Mouse (Mus musculus) CH12.LX (cell line): ENCODE data around the gene Mep1a. TPM values are rescaled to one million over a fixed set of nuclear protein-coding genes. Genes with fewer than 3 reads are reported as not detected.

Source experiments
- DNase-seq: peaks from one replicate; pipeline ENCODE4 v3.0.0-alpha.2; 2013; ENCODE audit errors: extremely low read depth
- H3K27ac ChIP-seq: 2 replicates; pipeline ENCODE4 v1.5.1; 2012; ENCODE audit warnings: low read depth, mild to moderate bottlenecking, control low read depth, moderate library complexity; ENCODE audit not compliant: insufficient read depth
- H3K27me3 ChIP-seq: replicated peaks from 2 replicates; pipeline ENCODE3; 2012; ENCODE audit warnings: inconsistent platforms
- H3K36me3 ChIP-seq, 2 experiments: replicated peaks in 1 of 2; 2 replicates each; pipeline versions ENCODE3 to v1.6.1; 2012; ENCODE audit warnings: inconsistent platforms in 1 of 2, low read length in 1 of 2, mild to moderate bottlenecking in 1 of 2, mixed read lengths in 1 of 2, moderate library complexity in 1 of 2; ENCODE audit not compliant: control insufficient read depth in 1 of 2, insufficient read depth in 1 of 2
- H3K4me1 ChIP-seq, 2 experiments: 2 replicates each; pipeline ENCODE4 v1.6.1; 2012; ENCODE audit warnings: inconsistent platforms in 1 of 2, moderate library complexity in 1 of 2; ENCODE audit not compliant: insufficient read depth in 2 of 2, control insufficient read depth in 1 of 2
- H3K4me2 ChIP-seq: 2 replicates; pipeline ENCODE4 v1.6.1; 2012; ENCODE audit warnings: low read depth, mild to moderate bottlenecking, control low read depth; ENCODE audit not compliant: poor library complexity, insufficient read depth, severe bottlenecking
- H3K4me3 ChIP-seq, 3 experiments: fragments of 150-350 bp in 1 of 3; sonication (generic) in 1 of 3; replicated peaks in 1 of 3; 2 replicates each; pipeline versions ENCODE3 to v1.5.1; 2011 to 2012; ENCODE audit warnings: low read depth in 2 of 3, low read length in 2 of 3, mild to moderate bottlenecking in 2 of 3, moderate library complexity in 2 of 3, control low read depth in 1 of 3, improper control_type of control experiment in 1 of 3, inconsistent platforms in 1 of 3, mixed read lengths in 1 of 3; ENCODE audit not compliant: poor library complexity in 1 of 3
- H3K79me2 ChIP-seq: replicated peaks from 2 replicates; pipeline ENCODE4 v1.6.1; 2012; ENCODE audit warnings: mild to moderate bottlenecking, moderate library complexity; ENCODE audit not compliant: control insufficient read depth, poor library complexity, insufficient read depth, severe bottlenecking; ENCODE audit errors: extremely low read depth
- H3K9ac ChIP-seq: 2 replicates; pipeline ENCODE4 v1.6.1; 2012; ENCODE audit warnings: low read depth, mild to moderate bottlenecking, control low read depth, moderate library complexity; ENCODE audit not compliant: insufficient read depth
- H3K9me3 ChIP-seq: replicated peaks from 2 replicates; pipeline ENCODE3; 2012; ENCODE audit warnings: low read length, inconsistent platforms, mixed read lengths
- BHLHE40 ChIP-seq: IDR thresholded peaks from 2 replicates; pipeline ENCODE4 v1.6.1; 2011; ENCODE audit warnings: mild to moderate bottlenecking, low read depth, low read length, improper control_type of control experiment
- CHD2 ChIP-seq: IDR thresholded peaks from 2 replicates; pipeline ENCODE4 v1.6.1; 2011; ENCODE audit warnings: low read length, improper control_type of control experiment
- CTCF ChIP-seq, 2 experiments: IDR thresholded peaks in 1 of 2; conservative IDR thresholded peaks in 1 of 2; 2 replicates each; pipeline ENCODE4 v1.5.1; 2011 to 2012; ENCODE audit warnings: low read depth in 2 of 2, low read length in 2 of 2, improper control_type of control experiment in 1 of 2, inconsistent platforms in 1 of 2, mild to moderate bottlenecking in 1 of 2, moderate library complexity in 1 of 2
- ELF1 ChIP-seq: IDR thresholded peaks from 2 replicates; pipeline ENCODE4 v1.6.1; 2014; ENCODE audit warnings: low read depth, mild to moderate bottlenecking, inconsistent platforms, low read length, improper control_type of control experiment
- EP300 ChIP-seq: IDR thresholded peaks from 2 replicates; pipeline ENCODE4 v1.6.1; 2011; ENCODE audit warnings: low read length, improper control_type of control experiment
- HCFC1 ChIP-seq: IDR thresholded peaks from 2 replicates; pipeline ENCODE4 v1.6.1; 2012; ENCODE audit warnings: low read depth, mild to moderate bottlenecking, inconsistent platforms, low read length, improper control_type of control experiment
- IRF4 ChIP-seq: IDR thresholded peaks from 2 replicates; pipeline ENCODE4 v1.6.1; 2014; ENCODE audit warnings: low read depth, mild to moderate bottlenecking, inconsistent platforms, low read length, improper control_type of control experiment
- JUN ChIP-seq: IDR thresholded peaks from 2 replicates; pipeline ENCODE4 v1.6.1; 2011; ENCODE audit warnings: low read depth, mild to moderate bottlenecking, low read length, improper control_type of control experiment, moderate library complexity; ENCODE audit not compliant: insufficient read depth
- KAT2A ChIP-seq: IDR thresholded peaks from 2 replicates; pipeline ENCODE4 v1.6.1; 2012; ENCODE audit warnings: low read length, improper control_type of control experiment, inconsistent platforms; ENCODE audit not compliant: insufficient replicate concordance
- MAFK ChIP-seq: IDR thresholded peaks from 2 replicates; pipeline ENCODE4 v1.6.1; 2011; ENCODE audit warnings: low read length, improper control_type of control experiment; ENCODE audit not compliant: insufficient replicate concordance
- MXI1 ChIP-seq: IDR thresholded peaks from 2 replicates; pipeline ENCODE4 v1.6.1; 2011; ENCODE audit warnings: mild to moderate bottlenecking, low read depth, low read length, improper control_type of control experiment
- MYC ChIP-seq: IDR thresholded peaks from 2 replicates; pipeline ENCODE4 v1.6.1; 2011; ENCODE audit warnings: low read depth, mild to moderate bottlenecking, improper control_type of control experiment, low read length
- NELFE ChIP-seq: IDR thresholded peaks from 2 replicates; pipeline ENCODE4 v1.6.1; 2011; ENCODE audit warnings: low read depth, low read length, improper control_type of control experiment
- NRF1 ChIP-seq: IDR thresholded peaks from 2 replicates; pipeline ENCODE4 v1.6.1; 2014; ENCODE audit warnings: low read depth, mild to moderate bottlenecking, inconsistent platforms, low read length, improper control_type of control experiment, moderate library complexity
- POLR2A ChIP-seq: IDR thresholded peaks from 2 replicates; pipeline ENCODE4 v1.6.1; 2011; ENCODE audit warnings: low read depth, mild to moderate bottlenecking, improper control_type of control experiment, low read length
- POLR2AphosphoS2 ChIP-seq: IDR thresholded peaks from 2 replicates; pipeline ENCODE4 v1.6.1; 2011; ENCODE audit warnings: low read depth, low read length, improper control_type of control experiment
- RAD21 ChIP-seq: IDR thresholded peaks from 2 replicates; pipeline ENCODE4 v1.6.1; 2011; ENCODE audit warnings: low read depth, mild to moderate bottlenecking, low read length, improper control_type of control experiment, moderate library complexity
- RCOR1 ChIP-seq: conservative IDR thresholded peaks from 2 replicates; pipeline ENCODE4 v1.6.1; 2012; ENCODE audit warnings: low read depth, mild to moderate bottlenecking, inconsistent platforms, low read length, improper control_type of control experiment
- SMC3 ChIP-seq: IDR thresholded peaks from 2 replicates; pipeline ENCODE4 v1.6.1; 2011; ENCODE audit warnings: low read depth, low read length, improper control_type of control experiment
- TCF12 ChIP-seq: IDR thresholded peaks from 2 replicates; pipeline ENCODE4 v1.6.1; 2014; ENCODE audit warnings: low read depth, mild to moderate bottlenecking, inconsistent platforms, low read length, improper control_type of control experiment
- UBTF ChIP-seq: IDR thresholded peaks from 2 replicates; pipeline ENCODE4 v1.6.1; 2012; ENCODE audit warnings: low read depth, mild to moderate bottlenecking, inconsistent platforms, low read length, improper control_type of control experiment, moderate library complexity
- ZC3H11A ChIP-seq: IDR thresholded peaks from 2 replicates; pipeline ENCODE4 v1.6.1; 2012; ENCODE audit warnings: low read depth, mild to moderate bottlenecking, inconsistent platforms, low read length, improper control_type of control experiment
- ZKSCAN1 ChIP-seq: IDR thresholded peaks from 2 replicates; pipeline ENCODE4 v1.6.1; 2012; ENCODE audit warnings: low read depth, inconsistent platforms, low read length, improper control_type of control experiment, borderline replicate concordance
- ZNF384 ChIP-seq: IDR thresholded peaks from 2 replicates; pipeline ENCODE4 v1.6.1; 2012; ENCODE audit warnings: low read depth, low read length, improper control_type of control experiment, inconsistent platforms
- dilution Hi-C: fragments of 300-500 bp; cut with MboI; formaldehyde crosslinking; loops from 2 replicates; pipeline ENCODE4 v1.14.3; 2020; ENCODE audit warnings: low sequenced_read_pairs; ENCODE audit not compliant: extremely low pct_unique_long_range_greater_than_20kb, extremely low pct_ligation_motif_present
- in situ Hi-C: fragments of 300-500 bp; cut with MboI; formaldehyde crosslinking; loops from 3 replicates; pipeline ENCODE4 v1.14.3; 2019; ENCODE audit warnings: low sequenced_read_pairs, low pct_ligation_motif_present, low pct_unique_long_range_greater_than_20kb, mixed read lengths
- polyA plus RNA-seq: library from polyadenylated mRNA; unstranded; fragments of >175 nt; gene quantifications from 2 replicates; pipeline ENCODE4 v1.2.1, GENCODE M21; 2012; ENCODE audit warnings: low read depth; ENCODE audit not compliant: insufficient read length
- total RNA-seq, 2 experiments: library from RNA; depleted of rRNA; stranded (reverse); fragments of 300-350 nt in 1 of 2; fragments of >200 nt in 1 of 2; gene quantifications; 2 replicates each; pipeline ENCODE4 v1.2.3; 2012 to 2014

Mep1a gene
- total and polyA plus RNA-seq, 3 experiments: not detected

DNA sequence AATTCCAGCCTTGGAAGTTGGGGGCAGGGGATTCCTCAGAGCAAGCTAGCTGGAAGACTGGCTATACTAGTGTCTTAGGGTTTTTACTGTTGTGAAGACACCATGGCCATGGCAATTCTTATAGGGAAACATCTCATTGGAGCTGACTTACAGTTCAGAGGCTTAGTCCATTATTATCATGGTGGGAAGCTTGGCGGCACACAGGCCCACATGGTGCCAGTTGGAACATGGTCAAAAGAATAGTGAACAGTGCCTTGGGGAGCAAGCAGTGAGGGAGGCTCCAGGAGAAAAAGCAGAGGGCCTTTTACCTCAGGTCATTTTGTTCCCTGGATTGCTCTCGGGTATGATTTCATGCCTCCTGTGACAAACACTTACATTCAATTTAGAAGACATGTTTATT lies 27.9 kb upstream of the Mep1a start:
- no peak overlapping the region for H3K4me3 ChIP-seq
- no peaks in the 10 kb centered on the region for H3K79me2 ChIP-seq
- dilution Hi-C loops: no loop called here
- no peak overlapping the region for H3K27ac ChIP-seq
- no peak overlapping the region for H3K4me2 ChIP-seq
- no peaks in the 10 kb centered on the region for H3K36me3 ChIP-seq
- no peak overlapping the region for H3K9ac ChIP-seq
- H3K27me3 ChIP-seq: no peaks in the 10 kb centered on the region
- no peaks in the 10 kb centered on the region for H3K4me1 ChIP-seq
- in situ Hi-C loops: no loop called here
- no peak for DNase-seq
- no peak for TF ChIP-seq KAT2A
- H3K9me3 ChIP-seq: peaks cover 36% of the 10 kb centered on the region

DNA sequence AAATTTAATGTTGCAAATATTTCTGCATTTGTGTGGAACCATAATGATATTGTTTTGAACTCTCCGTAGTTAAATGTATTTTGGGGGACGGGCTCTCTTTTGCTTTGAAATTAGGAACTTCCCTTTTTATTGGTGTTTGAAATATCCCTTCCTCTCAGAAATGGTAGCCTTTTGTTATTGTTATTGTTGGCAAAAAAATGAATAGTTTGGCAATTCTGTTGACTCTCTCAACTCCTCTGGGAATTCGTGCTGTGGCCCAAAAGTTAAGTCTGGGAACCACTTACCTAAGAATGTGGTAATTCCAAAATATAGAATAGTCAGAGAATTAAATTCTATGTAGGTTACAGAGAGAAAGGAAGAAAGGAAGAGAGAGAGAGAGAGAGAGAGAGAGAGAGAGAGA lies 17.6 kb upstream of the Mep1a start:
- dilution Hi-C loops: no loop called here
- no peak for DNase-seq
- Histone ChIP-seq H3K4me2 (no peak overlapping the region), H3K9ac (no peak overlapping the region), H3K36me3 (no peaks in the 10 kb centered on the region), H3K4me1 (no peaks in the 10 kb centered on the region), H3K27me3 (no peaks in the 10 kb centered on the region), H3K79me2 (no peaks in the 10 kb centered on the region), H3K27ac (no peak overlapping the region), H3K4me3 (no peak overlapping the region), H3K9me3 (peaks cover 26% of the 10 kb centered on the region)
- in situ Hi-C loops: no loop called here
- TF ChIP-seq MYC: no peak
- no peak for TF ChIP-seq KAT2A

DNA sequence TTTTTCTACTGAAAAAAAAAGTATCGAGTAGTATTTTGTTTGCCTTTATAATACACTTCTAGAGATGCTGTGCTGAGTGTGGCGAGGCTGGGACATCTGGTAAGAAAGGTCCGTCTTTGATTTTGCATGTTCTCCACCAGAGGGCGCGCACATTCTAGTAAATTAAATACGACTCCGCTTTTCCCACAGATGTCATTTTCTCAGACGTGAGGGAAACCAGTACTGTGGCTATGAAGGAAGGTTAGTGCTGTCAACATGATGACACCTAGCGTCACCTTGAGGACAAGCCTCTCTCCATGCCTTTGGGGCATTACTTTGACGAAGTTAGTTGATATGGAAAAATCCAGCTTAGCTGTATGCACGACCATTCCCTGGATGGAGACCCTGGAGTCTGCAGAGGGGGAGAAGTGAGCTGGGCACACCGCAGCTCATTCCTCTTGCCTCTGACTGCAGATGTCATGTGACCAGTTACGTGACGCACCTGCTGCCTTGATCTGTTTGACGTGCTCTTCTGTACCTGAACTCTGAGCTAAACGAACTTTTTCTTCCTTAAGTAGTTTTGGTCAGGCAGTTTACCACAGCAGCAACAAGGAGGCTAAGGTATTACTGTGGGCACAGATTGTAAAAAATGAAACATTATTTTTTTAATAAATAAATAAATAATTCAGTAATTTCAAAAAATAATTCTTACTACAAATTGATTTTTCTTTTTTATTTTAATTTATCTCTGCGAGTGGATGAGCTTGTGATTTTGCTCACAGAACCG lies 16.2 kb upstream of the Mep1a start:
- Histone ChIP-seq H3K79me2 (no peaks in the 10 kb centered on the region), H3K27me3 (no peaks in the 10 kb centered on the region), H3K9me3 (peaks cover 28% of the 10 kb centered on the region), H3K4me3 (no peak overlapping the region), H3K4me2 (no peak overlapping the region), H3K36me3 (no peaks in the 10 kb centered on the region), H3K9ac (no peak overlapping the region), H3K4me1 (no peaks in the 10 kb centered on the region), H3K27ac (no peak overlapping the region)
- dilution Hi-C loops (no loop called here), in situ Hi-C loops (no loop called here)
- DNase-seq: peak; percentile 46
- TF ChIP-seq JUN: no peak
- TF ChIP-seq NELFE: no peak
- no peak for TF ChIP-seq KAT2A
- peak; percentile 32; the same call in 1 of the 2 replicates for TF ChIP-seq SMC3
- TF ChIP-seq ZC3H11A: no peak
- TF ChIP-seq RCOR1: no peak
- TF ChIP-seq BHLHE40: no peak
- TF ChIP-seq POLR2AphosphoS2: no peak
- no peak for TF ChIP-seq ZNF384
- peak in 1 of 2 experiments; percentile 53; a peak in 2 of 4 replicates for TF ChIP-seq CTCF (conservative IDR thresholded peaks at IDR 0.05 in 1 of 2, IDR thresholded peaks at IDR 0.05 in 1 of 2; ENCODE audit: low read depth in 2 of 2, low read length in 2 of 2)
- no peak for TF ChIP-seq POLR2A
- no peak for TF ChIP-seq ZKSCAN1
- no peak for TF ChIP-seq HCFC1
- no peak for TF ChIP-seq CHD2
- no peak for TF ChIP-seq EP300
- TF ChIP-seq RAD21: peak; percentile 25
- no peak for TF ChIP-seq UBTF
- TF ChIP-seq IRF4: no peak
- no peak for TF ChIP-seq TCF12
- TF ChIP-seq MAFK: no peak
- no peak for TF ChIP-seq NRF1
- TF ChIP-seq MYC: no peak
- no peak for TF ChIP-seq ELF1
- no peak for TF ChIP-seq MXI1
